Mouse (Mus musculus) lung, postnatal 25 days (tissue): ENCODE measurements around the gene Dtnbp1.

ENCODE experiments used
- DNase-seq: peaks from one replicate; pipeline ENCODE4 v3.0.0; 2022; ENCODE audit warnings: low spot score

The Dtnbp1 gene

DNA sequence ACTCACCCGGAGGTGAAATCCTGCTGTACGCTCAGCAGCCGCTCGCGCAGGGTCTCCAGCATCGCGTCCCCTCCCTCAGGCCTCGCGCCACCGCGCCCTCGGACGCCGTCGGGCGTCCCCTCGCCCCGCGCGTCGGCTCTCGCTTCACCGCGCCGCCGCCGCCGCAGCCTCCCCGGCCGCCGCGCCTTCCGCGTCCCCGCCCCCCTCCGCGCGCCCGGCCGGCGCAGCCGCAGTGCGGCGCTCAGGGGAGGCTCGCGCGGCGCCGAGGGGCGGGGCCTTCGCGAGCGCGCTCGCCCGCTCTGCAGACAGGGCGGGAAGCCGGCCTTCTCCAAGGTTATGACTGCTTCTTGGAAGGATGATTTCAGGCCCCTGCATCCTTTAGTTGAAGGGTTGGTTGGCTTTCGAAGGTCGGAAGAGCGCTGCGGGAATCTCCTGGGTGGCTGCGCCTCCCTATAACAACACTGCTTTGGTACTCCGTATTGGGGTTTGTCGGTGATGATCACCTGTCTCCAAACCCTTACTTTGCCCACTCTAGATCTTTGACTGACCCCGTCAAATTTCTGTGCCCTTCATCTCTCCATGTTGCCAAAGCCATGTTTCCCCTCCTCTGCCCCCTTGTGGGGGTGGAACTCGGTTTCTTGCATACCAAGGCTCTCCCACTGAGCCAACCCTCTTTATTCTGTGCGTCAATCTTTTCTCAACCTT, at the start of gene Dtnbp1:
TSS of gene Dtnbp1 (minus strand) at position 237 of the 705 bp plus-strand sequence.
- peak; percentile 66 for DNase-seq

DNA sequence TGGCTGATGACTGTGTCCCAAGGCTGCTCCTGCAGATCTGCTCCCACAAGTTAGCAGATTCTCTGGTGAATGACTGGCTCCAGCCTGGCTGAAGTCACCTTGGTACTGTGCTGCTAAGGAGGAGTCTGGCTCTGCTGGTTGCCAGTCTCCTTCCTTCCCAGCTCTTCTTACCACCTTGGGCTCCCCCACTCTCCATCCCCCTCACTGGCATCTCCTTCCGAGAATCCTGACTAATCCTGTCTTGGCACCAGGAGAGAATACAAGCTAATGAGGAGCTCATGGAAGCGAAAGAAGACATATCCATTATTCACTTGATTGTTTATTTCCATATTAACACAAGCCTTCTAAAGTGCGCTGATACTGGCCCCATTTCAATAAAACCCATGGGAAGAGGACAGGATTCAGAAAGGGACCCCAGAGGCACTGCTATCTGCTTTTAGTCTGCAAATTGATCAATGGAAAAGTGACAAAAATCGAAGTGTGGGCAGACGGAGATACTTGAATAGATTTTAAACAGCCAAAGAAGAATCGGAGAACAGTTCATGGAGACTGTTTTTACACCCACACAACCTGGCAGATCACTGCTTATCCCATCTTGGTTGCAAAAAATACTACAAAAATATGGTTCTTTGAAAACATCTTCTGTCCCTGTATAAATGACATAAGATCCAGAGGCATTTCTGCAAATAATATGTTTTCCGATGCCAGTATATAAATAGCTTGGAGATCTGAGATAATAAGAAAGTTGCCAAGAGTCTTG, 47.5 kb upstream of the Dtnbp1 start:
- no peak for DNase-seq

DNA sequence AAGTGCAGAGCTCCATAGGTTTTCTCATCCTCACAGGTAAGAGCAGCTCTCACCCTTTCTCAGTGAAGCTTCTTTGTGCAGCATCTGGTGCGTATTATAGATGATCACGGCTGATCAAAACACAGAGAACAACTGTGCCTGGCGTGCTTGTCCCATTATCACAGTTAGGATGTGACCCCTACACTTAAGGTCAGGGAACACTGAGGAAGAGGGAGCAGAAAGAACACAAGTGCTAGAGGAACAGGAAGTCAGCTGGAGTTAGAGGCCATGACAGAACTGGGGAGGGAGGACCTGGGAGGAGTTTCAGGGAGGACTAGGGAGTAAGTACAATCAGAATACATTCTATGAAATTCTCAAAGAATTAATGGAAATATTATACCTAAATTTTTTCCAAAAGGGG, 41.5 kb upstream of the Dtnbp1 start:
- DNase-seq = no peak

DNA sequence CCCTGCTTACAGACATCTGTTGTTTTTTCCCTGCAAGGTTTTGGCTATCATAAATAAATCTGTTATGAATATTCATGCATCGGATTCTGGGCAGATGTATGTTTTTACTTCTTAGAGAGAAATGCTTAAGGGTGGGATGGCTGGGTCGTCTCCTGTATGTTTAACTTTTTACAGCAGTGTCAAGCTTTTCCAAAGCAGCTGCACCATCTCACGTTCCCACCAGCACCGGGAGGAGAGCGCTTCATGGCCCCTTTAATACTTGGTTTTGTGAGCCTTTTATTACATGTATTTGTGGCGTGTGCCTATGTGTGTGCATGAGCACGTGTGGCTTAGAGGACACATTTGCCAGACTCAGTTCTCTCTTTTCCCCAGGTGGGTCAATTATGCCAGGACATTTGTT, 38.8 kb upstream of the Dtnbp1 start:
- no peak for DNase-seq

DNA sequence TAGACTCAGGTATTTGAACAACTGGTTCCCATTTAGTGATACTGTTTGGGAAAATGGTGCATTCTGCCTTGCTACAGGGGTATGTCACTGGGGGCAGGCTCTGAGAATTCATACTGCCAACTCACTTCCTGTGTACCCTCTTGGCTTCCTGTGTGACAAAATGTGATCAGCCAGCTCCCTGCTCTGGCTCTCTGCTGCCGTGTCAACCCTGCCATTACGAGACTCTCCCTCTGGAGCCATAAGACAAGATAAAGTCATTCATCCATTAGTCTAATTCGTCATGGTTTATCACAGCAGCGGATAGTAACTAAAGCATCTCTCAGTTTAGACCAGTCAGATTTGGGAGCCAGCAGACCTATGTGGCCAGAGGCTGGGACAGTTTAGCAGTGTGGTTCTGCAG, 38.2 kb upstream of the Dtnbp1 start:
- no peak for DNase-seq

DNA sequence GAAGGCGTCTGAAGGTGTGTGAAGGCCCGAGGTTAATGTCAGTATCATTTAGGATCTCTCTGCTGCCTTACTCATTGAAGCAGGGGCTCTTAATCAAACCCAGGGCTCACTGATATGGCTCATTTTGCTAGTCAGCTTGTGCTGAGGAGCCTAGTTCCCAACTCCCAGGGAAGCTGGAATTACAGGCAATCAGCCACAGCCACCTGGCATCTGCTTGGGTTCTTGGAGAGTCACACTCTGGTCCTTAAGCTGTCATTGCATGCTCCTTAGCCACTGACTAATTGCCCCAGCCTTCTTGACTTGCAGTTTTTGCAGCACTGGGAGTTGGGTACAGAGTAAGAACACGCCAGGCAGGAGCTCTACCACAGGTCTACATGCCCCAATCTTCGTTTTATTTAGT, 34.5 kb upstream of the Dtnbp1 start:
- no peak for DNase-seq

DNA sequence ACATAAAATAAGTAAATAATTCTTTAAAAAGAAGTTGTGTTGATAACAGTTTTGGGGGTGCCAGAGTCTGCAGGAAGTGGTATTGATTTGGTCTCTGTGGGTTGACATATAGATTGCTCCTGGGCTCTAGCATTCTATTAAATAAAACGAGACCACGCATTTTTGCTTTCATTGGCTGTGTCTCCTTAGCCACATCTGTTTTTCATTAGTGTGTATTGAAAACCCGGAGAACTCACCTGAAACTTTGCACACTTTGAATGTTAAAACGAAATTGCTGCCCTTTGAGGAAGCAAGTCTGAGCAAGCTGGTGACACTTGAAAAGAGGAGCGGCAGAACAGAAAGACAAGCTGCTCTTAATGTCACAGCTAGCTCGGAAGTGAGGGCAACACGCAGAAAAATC, 32.8 kb upstream of the Dtnbp1 start:
- no peak for DNase-seq

DNA sequence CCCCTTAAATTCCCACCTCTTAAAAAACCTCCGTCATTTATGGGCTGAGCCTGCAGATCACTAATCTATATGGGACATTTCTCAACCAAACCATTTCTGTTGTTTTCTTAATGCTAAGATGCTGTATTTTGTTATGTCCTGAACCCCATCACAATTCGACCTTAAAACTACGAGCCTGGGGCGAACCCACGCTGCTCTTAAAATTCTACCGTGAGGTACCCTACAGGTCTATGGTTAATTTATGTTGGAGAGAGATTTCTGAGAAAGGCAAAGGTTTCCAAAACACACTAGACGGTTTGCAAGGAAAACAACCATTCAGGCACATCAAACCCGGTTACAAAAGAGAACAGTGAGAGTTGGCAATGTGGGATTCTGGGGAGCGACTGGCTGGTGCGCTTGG, 31.4 kb upstream of the Dtnbp1 start:
- DNase-seq = no peak

DNA sequence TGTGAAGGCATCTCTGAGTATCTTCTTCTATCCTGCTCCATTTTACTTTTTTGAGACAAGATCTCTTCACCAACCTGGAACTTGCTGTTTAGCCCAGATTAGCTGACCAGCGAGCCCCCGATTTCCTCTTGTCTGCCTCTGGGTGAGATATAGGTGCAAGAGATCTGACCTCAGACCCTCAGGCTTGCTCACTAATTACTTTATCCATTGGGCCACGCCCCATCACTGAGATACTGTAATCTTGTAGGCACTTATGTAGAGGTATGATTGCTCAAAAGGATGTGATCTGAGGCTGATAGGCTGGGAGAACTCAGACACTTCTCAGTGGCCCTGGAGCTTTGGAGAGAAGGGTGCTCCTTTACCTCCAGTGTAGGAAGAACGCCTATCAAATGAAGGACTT, 30.5 kb upstream of the Dtnbp1 start:
- DNase-seq = no peak

DNA sequence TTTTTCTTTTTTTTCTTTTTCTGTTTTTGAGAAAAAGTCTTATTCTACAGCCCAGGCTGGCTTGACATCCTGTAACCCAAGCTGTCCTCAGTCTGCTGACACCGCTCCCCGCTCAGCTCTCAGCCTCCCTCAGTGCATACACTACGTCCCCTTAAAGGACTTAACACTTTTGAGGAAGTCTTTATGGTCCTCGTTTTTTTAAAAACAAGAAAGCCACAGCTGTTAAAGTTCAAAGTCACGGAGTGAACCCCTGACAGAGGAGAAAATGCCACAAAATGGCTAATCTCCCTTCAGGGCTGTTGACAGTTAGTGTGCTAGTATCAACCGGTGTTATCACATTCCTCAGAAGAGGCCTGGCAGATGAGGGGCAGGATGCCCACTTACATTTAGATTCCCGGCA, 29.8 kb upstream of the Dtnbp1 start:
- no peak for DNase-seq

DNA sequence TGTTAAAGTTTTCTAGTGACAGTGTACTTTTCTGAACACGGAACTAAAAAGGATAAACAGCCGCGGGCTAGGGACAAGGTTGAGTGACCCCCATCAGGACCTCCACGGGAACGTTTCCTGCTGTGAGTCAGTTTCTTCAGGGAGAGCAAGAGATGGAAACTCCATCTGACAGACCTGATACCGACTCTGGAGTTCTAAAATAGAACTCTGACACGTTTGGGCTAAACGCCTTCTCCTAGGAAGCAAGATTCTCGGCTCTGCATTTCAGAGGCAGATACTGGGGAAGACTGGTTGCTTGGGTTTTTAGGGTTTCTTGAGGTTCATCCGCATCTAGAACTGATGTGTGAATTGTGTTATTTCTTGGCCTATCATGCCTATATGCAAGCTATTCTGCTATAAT, 29.4 kb upstream of the Dtnbp1 start:
- DNase-seq = no peak

DNA sequence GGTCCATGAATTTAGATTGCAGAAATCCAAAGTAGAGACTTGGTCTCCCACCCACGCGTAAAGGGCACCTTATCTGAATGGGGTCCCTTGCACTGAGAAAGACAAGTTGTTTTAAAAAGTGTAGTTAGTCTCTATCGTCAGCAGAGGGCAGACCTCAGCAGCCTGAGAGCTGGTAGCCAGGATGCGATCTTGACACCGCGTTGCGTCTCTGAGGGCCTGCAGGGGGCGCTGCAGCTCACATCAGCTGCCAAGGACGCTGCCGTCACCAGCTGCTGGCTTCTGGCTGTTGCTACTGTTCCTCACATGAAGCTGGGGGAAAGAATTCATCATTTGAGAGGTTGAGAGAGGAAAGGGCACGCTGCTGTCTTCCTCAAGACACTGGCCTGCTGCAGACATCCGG, 28.9 kb upstream of the Dtnbp1 start:
- peak; percentile 92 for DNase-seq

DNA sequence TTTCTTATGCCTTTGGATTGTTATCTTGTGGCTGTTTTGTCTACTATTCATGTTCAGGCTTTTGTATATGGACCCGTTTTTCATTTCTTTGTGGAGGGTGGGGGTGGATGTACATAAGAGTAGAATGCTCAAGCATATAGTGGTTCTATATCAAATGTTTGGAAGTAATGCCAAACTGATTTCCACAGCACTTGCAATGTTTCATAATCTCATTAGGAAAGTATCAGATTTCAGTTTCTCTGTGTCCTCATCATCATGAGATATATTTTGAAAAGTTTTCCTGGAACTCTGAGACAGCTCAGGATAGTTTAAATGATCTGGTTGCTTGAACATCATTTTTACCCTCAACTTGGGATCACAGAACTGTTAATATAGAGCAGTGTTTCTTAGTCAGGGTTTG, 27.8 kb upstream of the Dtnbp1 start:
- DNase-seq = no peak

DNA sequence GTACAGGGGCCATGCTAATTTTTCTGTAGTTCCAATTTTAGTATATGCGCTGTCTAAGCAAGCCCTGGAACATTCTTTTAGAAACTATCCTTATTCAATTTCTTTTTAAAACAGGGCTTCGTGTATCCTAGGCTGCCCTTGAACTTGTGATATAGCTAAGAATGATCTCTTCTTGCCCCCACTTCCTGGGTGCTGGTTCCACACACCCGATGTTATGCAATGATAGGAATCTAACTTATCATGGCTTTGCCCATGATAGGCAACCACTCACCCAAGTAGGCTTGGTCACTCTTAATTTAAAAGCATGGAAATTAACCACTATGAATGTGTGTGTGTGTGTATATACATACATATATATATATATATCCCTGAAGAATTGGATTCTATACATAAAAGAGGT, 24.3 kb upstream of the Dtnbp1 start:
- DNase-seq = no peak

DNA sequence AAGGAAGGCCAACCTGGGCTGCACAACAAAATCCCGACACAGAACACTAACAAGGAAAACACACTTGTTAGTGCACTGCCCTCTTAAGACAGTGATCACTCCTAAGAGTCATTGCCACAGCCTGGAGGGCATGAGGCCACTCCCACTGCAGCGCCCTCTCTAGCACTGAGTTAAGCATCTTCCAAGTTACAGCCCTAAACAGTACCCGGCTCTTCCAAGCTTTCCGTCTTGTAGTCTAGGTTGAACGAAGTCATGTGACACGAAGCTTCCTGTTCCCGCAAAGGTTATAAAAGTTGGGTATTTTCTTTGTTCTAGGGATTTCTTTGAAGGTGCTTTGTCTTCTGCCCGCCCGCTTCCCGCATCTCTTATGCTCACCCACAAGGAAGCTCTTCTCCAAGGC, 22.9 kb upstream of the Dtnbp1 start:
- DNase-seq = no peak

DNA sequence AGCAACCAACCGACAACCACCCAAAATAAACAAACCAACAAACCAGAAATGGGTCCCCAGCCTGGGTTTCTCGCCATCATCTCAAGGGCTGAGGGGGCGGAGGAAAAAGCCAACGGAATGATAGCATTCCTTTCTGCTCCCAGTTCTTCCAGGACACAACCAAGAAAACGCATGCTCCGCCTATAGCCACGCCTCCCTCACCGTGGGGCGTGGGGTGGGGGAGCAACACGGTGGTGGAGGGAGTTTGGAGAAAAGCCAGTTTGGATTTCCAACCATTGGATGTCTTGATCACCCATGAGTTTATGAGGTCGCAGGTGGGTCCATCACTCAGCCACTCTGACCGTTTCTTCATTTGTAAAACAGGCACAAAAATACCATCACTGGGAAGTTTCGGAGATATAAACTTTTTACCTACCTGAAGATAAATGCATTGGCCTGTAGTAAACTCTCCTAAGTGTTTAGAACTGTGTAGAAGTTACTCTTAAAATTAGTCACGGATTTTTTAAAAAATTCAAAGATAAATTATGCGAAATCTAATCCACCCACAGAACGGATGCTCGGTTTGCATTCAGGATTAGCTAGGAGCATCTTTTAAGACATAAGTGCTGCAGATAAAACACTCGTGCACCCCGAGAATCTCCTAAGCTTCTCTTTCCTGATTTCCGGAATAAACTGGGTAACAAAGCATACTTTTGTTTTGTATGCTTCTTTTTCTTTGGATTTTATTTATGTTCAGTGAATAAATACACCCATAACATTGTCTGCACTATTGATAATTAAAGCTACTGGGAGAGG, 21.6 kb upstream of the Dtnbp1 start:
- no peak for DNase-seq

DNA sequence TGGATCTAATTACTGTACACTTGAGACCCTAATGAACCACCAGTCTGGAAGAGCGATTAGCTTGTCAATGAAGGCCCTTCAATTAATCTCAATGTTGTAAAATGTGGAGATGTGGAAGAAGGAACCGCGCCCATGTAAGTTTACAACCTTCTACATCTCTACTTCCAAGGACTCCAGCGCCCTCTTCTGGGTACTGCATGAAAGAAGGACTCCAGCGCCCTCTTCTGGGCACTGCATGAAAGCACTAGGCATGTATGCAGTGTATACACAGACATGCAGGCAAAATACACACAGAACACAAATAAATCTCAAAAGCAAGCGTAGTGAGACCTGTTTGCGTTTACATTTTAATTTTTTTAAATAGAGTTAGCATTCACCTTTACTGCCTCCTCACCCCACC, 6.2 kb upstream of the Dtnbp1 start:
- DNase-seq = no peak

DNA sequence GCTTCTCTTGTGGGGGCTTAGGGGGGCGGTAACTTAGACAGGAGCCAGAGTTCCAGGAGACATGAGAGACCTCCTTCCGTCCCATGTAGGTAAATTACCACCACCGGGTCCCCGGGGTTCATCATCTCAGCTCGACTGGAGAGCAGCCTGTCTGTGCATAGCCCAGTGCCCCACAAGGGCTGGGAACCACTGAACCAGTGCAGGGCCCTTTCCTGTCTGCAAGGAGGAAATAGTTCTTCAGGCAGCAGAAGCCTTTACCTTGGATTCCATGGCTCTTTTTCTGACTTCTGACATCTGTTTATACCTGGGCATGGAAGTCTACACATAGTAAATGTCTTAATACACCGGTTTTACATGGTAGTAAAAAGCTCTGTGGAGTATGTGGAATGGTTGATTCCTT, 5.8 kb upstream of the Dtnbp1 start:
- no peak for DNase-seq

DNA sequence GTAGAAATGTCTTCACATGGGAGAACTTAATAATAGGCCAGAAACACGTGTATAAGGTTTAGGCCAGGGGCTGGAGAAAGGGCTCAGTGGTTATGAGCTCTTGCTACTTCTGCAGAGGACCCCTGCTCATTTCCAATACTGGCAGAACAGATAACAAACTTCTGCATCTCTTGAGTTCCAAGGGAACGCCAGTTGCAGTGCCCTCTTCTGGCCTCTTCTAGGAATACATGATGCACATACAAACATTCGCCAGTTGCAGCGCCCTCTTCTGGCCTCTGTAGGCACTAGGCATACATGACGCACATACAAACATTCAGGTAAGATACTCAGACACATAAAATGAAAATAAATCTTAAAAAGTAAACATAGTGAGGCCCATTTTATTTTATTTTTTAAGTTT, 4.5 kb upstream of the Dtnbp1 start:
- no peak for DNase-seq

DNA sequence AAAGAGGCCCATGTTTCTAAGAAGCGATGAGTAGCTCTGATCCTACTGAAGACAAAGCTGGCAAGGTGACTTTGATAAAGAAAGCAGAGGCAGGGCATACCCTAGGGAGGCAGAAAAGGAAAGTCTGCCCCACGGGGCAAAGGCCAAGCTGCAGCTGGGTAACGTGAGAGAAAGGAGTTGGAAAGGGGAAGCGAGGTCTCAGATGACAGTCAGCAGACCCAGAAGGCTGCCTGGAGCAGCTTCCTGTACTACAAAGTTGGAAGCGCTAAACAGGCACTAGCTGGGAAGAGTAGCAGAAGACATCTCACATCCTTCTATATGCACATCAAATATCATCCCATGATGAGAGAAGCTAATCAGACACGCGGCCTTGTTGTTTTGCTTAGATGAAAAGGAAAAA, 3.9 kb upstream of the Dtnbp1 start:
- DNase-seq = no peak

DNA sequence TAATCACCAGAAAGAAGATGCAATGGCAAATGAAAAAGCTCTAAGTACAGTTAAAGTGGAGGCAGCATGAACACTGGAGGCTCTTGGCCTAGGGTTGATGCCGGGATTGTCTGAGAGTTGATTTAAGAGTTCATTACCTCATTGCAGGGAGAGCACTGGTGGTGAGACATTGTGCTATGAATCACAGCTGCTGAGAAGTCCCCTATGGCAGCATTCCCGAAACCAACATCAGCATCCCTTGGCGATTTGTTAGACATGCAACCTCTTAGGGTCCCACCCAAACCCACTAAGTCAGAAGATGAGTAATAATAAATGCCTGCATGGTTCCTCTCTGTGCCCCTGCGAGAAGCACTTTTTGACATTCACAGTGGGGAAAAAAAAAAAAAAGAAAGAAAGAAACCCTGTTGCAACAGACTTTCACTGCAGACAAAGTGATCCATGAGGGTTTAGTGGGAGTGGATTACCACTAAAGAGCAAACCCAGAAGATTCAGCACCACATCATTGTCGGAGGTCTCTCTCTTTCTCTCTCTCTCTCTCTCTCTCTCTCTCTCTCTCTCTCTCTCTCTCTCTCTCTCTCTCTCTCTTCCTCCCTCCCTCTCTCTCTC, 3.1 kb upstream of the Dtnbp1 start:
- no peak for DNase-seq

DNA sequence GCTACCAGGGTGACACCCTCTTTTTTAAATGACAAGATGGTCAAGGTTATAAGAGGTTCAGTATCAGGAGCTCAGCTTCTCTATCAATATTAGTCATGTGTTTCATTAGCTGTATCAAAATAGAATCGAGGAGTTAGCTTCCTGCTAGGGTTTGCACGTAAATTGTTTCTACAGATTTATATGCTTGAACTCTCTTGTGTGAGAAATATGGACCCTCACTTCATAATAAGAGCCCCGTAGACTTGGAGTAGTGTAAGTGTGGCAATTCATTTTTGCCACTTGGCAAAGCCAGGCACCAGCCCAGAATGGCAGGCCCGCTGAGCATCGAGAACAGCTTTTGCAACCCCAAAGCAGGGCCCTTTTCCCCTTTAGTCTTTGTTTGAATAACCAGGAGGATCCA, 1.1 kb upstream of the Dtnbp1 start:
- DNase-seq = no peak
